Mouse (Mus musculus) liver, embryonic 14.5 days (tissue): ENCODE data around the gene Chmp2a. TPM values are rescaled to one million over a fixed set of nuclear protein-coding genes. Genes with fewer than 3 reads are reported as not detected.
A peak's percentile ranks its signal among the peaks of the same experiment; 100 is the strongest.

Experiments used
- ATAC-seq: fragments of 200-750 bp; cut with Nextera tagmentation; 2 replicates; pipeline ENCODE4 v1.8.0; 2017; ENCODE audit warnings: moderate number of reproducible peaks, mild to moderate bottlenecking, moderate library complexity; ENCODE audit not compliant: insufficient read depth
- DNase-seq, 3 experiments: peaks; one replicate each; pipeline ENCODE4 v3.0.0-alpha.2; 2012 to 2013; ENCODE audit warnings: low read depth in 3 of 3, low spot score in 3 of 3
- H3K27ac ChIP-seq: fragments of 300-500 bp; sonication (generic); 2 replicates; pipeline ENCODE4 v1.5.1; 2014; ENCODE audit warnings: moderate library complexity, mild to moderate bottlenecking, control low read depth, inconsistent platforms
- H3K27me3 ChIP-seq: fragments of 300-500 bp; sonication (generic); 2 replicates; pipeline ENCODE4 v1.6.1; 2014; ENCODE audit warnings: mild to moderate bottlenecking, low read length, moderate library complexity; ENCODE audit not compliant: control insufficient read depth, insufficient read depth
- H3K36me3 ChIP-seq: fragments of 300-500 bp; sonication (generic); replicated peaks from 2 replicates; pipeline ENCODE4 v1.6.1; 2014; ENCODE audit warnings: low read depth; ENCODE audit not compliant: control insufficient read depth, insufficient read depth
- H3K4me1 ChIP-seq, 2 experiments: fragments of 200-500 bp in 1 of 2; fragments of 300-500 bp in 1 of 2; sonication (generic) in 1 of 2; replicated peaks; 2 replicates each; pipeline ENCODE4 v1.6.1; 2012 to 2014; ENCODE audit warnings: antibody characterized with exemption in 1 of 2, inconsistent platforms in 1 of 2, low read length in 1 of 2; ENCODE audit not compliant: control insufficient read depth in 2 of 2, insufficient read depth in 2 of 2
- H3K4me2 ChIP-seq: fragments of 300-500 bp; sonication (generic); 2 replicates; pipeline ENCODE4 v1.6.1; 2014; ENCODE audit warnings: low read depth, mild to moderate bottlenecking, control low read depth, moderate library complexity
- H3K4me3 ChIP-seq, 2 experiments: fragments of 200-500 bp in 1 of 2; fragments of 300-500 bp in 1 of 2; sonication (generic) in 1 of 2; 2 replicates each; pipeline ENCODE4 v1.5.1; 2012 to 2014; ENCODE audit warnings: low read depth in 2 of 2, low read length in 2 of 2, mild to moderate bottlenecking in 2 of 2, control low read depth in 1 of 2, inconsistent platforms in 1 of 2, moderate library complexity in 1 of 2; ENCODE audit not compliant: insufficient read depth in 1 of 2
- H3K9ac ChIP-seq: fragments of 300-500 bp; sonication (generic); replicated peaks from 2 replicates; pipeline ENCODE4 v1.6.1; 2014; ENCODE audit warnings: mild to moderate bottlenecking, control low read depth, moderate library complexity
- H3K9me3 ChIP-seq: fragments of 300-500 bp; sonication (generic); 2 replicates; pipeline ENCODE4 v1.6.1; 2016; ENCODE audit warnings: low read length, mixed read lengths; ENCODE audit not compliant: control insufficient read depth
- CTCF ChIP-seq: IDR thresholded peaks from 2 replicates; pipeline ENCODE4 v1.5.1; 2016; ENCODE audit warnings: antibody characterized with exemption, low read depth, control low read depth
- EP300 ChIP-seq: IDR thresholded peaks from 2 replicates; pipeline ENCODE4 v1.6.1; 2016; ENCODE audit warnings: antibody characterized with exemption, low read depth
- WGBS: fragments of 180-500 bp; shearing (Covaris S2); extraction: QIAGEN DNeasy Blood & Tissue Kit; methylation state at CpG from one replicate; pipeline ENCODE4 v1.1.7; 2014; ENCODE audit not compliant: insufficient replicate concordance; 5-methylcytosine and 5-hydroxymethylcytosine counted together
- polyA plus RNA-seq, 2 experiments: library from polyadenylated mRNA; depleted of rRNA in 1 of 2; stranded (reverse) in 1 of 2; unstranded in 1 of 2; fragments of >200 nt; fragmentation: Nextera tagmentation in 1 of 2; extraction: Ambion mirVana in 1 of 2; gene quantifications; 2 replicates each; pipeline versions ENCODE4 v1.2.1 to v1.2.3; 2012 to 2014

The Chmp2a gene
- polyA plus RNA-seq, 2 experiments = 92.3 to 136 TPM

- H3K36me3 ChIP-seq = peaks cover 12% of the 10 kb centered on the region
- peaks cover 20% of the 10 kb centered on the region for H3K27me3 ChIP-seq
- peak overlapping the region; percentile 97 for H3K9ac ChIP-seq
- 18% methylated on average over 1 of the region's 1 CpGs for WGBS
- no peaks in the 10 kb centered on the region for H3K9me3 ChIP-seq
- H3K4me2 ChIP-seq = peak overlapping the region; percentile 90
- peak overlapping the region; percentile 74 to 94; a peak in 3 of 4 replicates for H3K4me3 ChIP-seq
- no peak for ATAC-seq
- peak overlapping the region; percentile 90; the same call in 1 of the 2 replicates for H3K27ac ChIP-seq
- H3K4me1 ChIP-seq = peaks cover 18 to 24% of the 10 kb centered on the region in 2 experiments
- TF ChIP-seq EP300 = no peak
- no peak for TF ChIP-seq CTCF
- no peak for DNase-seq
Observed at GRCm38 (mm10) chr7:13039181-13039580, 4.6 kb upstream of the Chmp2a start.

GRCm38 (mm10) chr7:13038621-13039169 is 4.1 kb upstream of the Chmp2a start:
- H3K36me3 ChIP-seq = peaks cover 12% of the 10 kb centered on the region
- no peak for TF ChIP-seq CTCF
- no peak for TF ChIP-seq EP300
- peak overlapping the region; percentile 97 for H3K9ac ChIP-seq
- H3K4me3 ChIP-seq = peak overlapping the region; percentile 74 to 94
- ATAC-seq (no peak), DNase-seq (no peak)
- no peaks in the 10 kb centered on the region for H3K9me3 ChIP-seq
- peak overlapping the region; percentile 90 for H3K4me2 ChIP-seq
- H3K27ac ChIP-seq = peak overlapping the region; percentile 90
- H3K27me3 ChIP-seq = peaks cover 15% of the 10 kb centered on the region
- whole genome bisulfite sequencing = 10% methylated on average over 15 of the region's 15 CpGs
- peaks cover 18 to 27% of the 10 kb centered on the region in 2 experiments for H3K4me1 ChIP-seq

DNA sequence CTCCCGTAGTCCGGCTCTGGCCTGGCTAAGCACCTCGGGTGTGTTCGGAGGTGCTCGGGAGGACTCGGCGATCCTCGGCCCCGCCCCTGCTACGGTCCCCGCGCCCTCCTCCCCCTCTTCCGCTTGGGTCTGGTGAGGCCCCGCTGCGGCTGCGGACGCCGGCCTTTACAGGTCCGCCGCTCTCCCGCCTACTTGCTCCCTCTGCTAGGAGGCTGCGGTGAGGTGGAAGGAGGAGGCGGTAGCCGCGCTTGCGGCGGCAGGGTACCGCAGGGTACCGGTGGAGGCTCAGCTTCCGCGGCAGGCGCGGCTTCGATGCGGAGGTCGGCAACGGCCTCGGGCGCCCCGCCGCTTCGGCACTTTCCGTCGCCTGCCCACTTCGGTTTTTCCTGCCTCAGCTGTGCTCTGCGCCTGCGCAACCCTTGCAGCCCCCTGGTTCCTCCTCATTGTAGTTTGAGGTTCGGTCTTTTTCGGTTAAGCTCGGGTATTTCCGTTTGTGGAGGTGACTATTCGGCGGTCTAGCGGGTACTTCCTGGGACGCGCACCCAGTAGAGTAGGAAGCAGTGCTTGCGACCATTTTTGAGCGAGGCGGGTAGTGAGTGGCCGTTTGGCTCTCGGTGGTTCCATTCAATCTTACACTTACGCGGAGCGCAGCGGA is 3.4 kb upstream of the Chmp2a start, which contains the start of gene Ube2m:
Gene Ube2m, minus strand, starts transcription at position 375 of the 655 bp plus-strand sequence.
- ATAC-seq (peak; percentile 89), DNase-seq (peak; percentile 83 to 87 (median 87))
- no peak; the same call in 1 of the 2 replicates for TF ChIP-seq EP300
- TF ChIP-seq CTCF = no peak
- Histone ChIP-seq H3K4me2 (peak within 1 kb of the TSS; percentile 90), H3K9me3 (no peaks in the 10 kb centered on the region), H3K36me3 (peaks cover 14% of the 10 kb centered on the region), H3K4me1 (peaks cover 18 to 30% of the 10 kb centered on the region in 2 experiments), H3K27me3 (peaks cover 8% of the 10 kb centered on the region), H3K9ac (peak within 1 kb of the TSS; percentile 97), H3K4me3 (peak within 1 kb of the TSS; percentile 74 to 94), H3K27ac (peak within 1 kb of the TSS; percentile 90)
- WGBS = under 1% methylated on average over 64 of the region's 65 CpGs

DNA sequence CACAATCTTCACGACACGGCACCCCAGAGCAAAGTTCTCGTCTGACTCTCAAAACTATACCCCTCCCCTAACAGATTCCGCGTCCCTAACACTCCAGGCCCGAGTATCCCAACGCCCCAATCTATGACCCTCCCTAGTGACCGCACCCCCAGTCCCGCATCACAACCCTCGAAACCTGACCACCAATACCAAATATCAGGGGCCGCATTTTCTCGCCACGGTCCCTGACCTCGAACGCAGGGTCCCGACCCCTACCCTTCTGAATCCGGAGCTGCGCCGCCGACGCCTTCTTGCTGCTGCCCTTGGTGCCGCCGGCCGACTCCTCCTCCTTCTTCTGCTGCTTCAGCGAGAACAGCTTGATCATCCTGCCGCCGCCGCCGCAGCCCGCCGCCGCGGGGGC is 2.8 kb upstream of the Chmp2a start:
- no peaks in the 10 kb centered on the region for H3K9me3 ChIP-seq
- H3K4me3 ChIP-seq = peak overlapping the region; percentile 74 to 94
- H3K4me1 ChIP-seq = peaks cover 18 to 30% of the 10 kb centered on the region in 2 experiments
- H3K9ac ChIP-seq = peak overlapping the region; percentile 97
- under 1% methylated on average over 32 of the region's 33 CpGs for WGBS
- DNase-seq = no peak
- H3K36me3 ChIP-seq = peaks cover 21% of the 10 kb centered on the region
- peak overlapping the region; percentile 90 for H3K27ac ChIP-seq
- H3K4me2 ChIP-seq = peak overlapping the region; percentile 90
- TF ChIP-seq EP300 (no peak), CTCF (no peak)
- peak; percentile 18; the same call in 1 of the 2 replicates for ATAC-seq
- peaks cover 2% of the 10 kb centered on the region for H3K27me3 ChIP-seq

DNA sequence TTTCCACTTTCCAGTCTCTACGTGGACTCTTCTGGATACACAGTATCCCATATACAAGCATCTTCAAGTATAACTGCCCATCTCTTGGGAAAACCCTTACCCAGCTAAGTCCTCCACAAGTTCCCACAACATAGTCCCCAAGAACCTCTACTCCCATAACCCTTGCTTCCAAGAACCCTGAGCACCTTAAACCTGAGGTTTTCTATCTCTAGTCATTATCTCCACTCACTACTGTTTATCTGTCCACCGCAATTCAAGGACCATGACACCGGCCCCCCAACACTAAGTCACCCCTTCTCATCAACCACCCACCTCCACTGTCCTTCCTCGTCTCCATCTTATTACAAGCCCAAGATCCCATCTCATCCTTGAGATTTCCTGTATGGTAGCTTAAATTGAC is 2.2 kb upstream of the Chmp2a start:
- Histone ChIP-seq H3K36me3 (peaks cover 26% of the 10 kb centered on the region), H3K9ac (peak overlapping the region; percentile 97), H3K4me2 (peak overlapping the region; percentile 90), H3K27ac (peak overlapping the region; percentile 90), H3K27me3 (no peaks in the 10 kb centered on the region; the same call in 1 of the 2 replicates), H3K4me3 (peak overlapping the region; percentile 74 to 94), H3K4me1 (peaks cover 18 to 30% of the 10 kb centered on the region in 2 experiments), H3K9me3 (no peaks in the 10 kb centered on the region)
- WGBS = 20% methylated on average over 4 of the region's 4 CpGs
- no peak for ATAC-seq
- no peak for DNase-seq
- TF ChIP-seq CTCF (no peak), EP300 (no peak)
